Mouse (Mus musculus) cerebellum, adult 18-20 months (tissue): ENCODE measurements at regions not wholly inside any gene's neighbourhood (a gene's known extent, or its start where the extent isn't known, plus 50 kb on each side); places are given as distances from the start of the nearest gene placed in this dataset.
A peak's percentile ranks its signal among the peaks of the same experiment; 100 is the strongest.

Experiments used
- DNase-seq, 2 experiments: peaks; one replicate each; pipeline ENCODE4 v3.0.0; 2021

DNA sequence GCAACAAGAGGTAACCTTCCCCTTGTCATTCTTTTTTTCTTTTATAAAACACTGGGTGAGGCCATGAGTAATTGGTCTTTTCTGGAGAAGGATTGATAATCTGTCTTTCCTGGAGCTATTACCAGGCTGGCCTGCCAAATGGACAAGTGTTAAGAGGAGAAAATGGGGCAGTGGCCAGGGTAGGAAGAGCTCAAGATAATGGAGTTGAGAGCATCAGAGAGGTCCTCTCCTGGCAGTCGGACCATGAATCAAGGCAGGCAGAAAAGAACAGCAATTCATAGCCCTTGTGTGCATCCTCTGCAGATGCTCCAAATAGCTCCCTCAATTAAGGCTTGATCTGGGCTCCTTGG, 208.2 kb downstream of the Rpl10-ps3 start:
- no peak for DNase-seq

- DNase-seq = no peak
Observed at GRCm38 (mm10) chr9:50135939-50136635, 208.7 kb downstream of the Rpl10-ps3 start.

DNA sequence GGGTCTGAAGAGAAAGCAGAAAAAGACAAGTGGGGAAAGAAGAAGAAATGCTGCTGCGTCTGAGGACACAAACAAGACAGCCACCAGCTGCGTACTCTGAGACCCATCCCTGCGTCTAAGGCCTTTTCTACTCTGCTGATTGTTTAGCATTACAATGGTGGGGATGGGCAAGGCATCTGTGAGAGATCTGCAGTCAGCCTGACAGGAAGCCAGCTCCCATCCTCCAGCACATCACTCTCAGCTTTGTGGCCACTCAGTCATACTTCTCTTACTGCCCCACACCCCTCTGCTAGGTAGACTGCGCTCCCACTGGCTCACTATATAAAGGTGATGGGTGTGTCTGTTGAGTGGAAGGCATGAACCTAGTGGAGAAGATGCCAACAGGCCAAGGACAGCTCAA, 220.5 kb downstream of the Rpl10-ps3 start:
- no peak for DNase-seq

DNA sequence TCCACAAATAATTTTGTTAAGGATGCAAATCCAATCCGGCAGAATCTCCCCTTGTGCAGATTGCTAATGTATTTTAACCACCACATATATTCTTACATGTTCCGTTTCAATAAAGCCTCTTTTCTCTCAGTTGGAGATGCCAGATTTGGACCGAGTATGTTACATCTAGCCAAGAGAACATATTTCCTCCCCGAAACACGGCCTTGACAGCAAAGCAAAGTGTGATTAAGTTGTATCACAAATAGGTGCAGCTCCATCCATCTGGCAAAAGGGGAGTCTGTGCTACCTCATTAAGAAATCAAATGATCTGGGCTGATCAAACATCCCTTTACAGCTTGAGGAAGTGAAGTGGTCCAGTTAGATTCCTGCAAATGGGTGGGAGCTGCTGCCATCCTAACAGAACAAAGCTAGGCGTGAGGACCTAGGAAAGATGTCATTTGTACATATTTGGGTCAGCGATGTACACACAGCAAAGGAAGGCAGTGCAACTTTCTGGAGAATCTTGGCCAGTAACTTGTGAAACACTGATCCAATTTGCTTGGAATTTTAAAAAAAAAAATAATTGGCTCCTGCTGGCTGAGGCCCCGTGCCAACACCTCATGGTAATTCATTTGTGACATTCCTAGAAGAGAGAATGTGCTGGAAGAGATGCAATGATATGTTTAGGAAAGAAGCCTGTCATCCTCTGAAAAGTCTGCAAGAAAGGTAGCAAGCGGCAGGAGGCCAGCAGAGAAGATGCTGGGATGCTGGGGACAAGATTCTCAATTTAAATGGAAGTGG, 223.8 kb downstream of the Rpl10-ps3 start:
- no peak for DNase-seq

- no peak for DNase-seq
Observed at GRCm38 (mm10) chr9:50119412-50119811, 225.4 kb downstream of the Rpl10-ps3 start.

DNA sequence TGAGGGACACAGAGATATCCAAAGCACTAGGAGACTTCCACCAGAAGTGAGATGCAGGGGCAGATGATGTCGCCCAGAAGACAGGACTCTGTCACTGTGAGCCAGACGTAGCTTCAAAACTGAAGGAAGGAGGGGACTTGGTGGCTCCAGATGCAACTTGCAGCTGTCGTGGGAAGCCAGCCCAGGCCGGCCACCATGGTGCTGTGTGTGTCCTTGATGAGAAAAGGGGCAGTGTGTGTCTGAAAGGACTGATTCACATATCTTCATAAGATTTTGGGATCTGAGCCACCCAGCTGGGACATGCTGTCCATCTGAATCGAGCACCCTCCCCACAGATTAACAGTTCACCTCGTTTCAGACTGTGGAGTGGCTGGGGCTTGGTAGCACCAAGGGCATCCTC, 226.2 kb downstream of the Rpl10-ps3 start:
- no peak for DNase-seq

- DNase-seq = no peak
Observed at GRCm38 (mm10) chr9:50106551-50106950, 238.2 kb downstream of the Rpl10-ps3 start.

GRCm38 (mm10) chr9:50102766-50103165, 242.0 kb downstream of the Rpl10-ps3 start:
- DNase-seq = no peak

DNA sequence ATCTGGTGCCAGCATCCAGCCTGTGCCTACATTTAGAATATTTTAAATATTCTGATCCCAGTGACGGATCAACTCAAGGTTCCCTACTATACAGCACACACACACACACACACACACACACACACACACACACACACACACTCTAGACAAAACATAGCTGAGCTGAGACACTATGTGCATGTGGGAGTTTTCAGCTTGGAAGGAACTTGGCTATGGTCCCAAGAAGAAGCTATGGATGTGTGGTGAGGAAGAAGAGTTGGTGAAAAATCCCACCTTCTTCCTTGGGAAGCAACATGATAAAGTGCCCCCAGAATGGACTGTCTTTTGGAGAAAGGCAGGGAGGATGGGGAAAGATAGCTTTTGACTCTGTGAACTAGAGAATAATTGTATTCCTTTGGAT, 243.7 kb downstream of the Rpl10-ps3 start:
- no peak for DNase-seq

- DNase-seq = no peak
Observed at GRCm38 (mm10) chr9:50090968-50091367, 253.8 kb downstream of the Rpl10-ps3 start.

DNA sequence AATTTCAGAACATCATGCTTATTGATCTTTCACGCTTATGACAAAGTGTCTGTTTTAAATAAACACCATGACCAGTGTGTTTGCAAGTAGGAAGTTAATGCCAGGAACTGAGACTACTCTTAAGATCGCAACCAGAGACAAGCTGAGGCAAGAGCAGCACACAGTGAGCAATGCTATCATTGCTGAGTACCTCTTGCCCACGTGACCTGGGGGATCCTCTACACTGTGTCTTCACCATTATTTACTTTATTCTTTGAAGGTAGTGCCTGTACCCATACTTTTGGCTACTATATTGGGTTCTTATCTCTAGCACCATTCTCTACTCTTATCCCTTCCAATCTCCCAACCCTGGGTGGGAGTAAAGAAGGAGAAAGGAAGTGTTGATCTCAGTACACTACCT, 254.9 kb downstream of the Rpl10-ps3 start:
- DNase-seq = no peak

- DNase-seq = no peak
Observed at GRCm38 (mm10) chr9:50080205-50080604, 264.6 kb downstream of the Rpl10-ps3 start.

GRCm38 (mm10) chr9:50068576-50068975, 269.9 kb upstream of the Ncam1 start:
- DNase-seq = no peak

DNA sequence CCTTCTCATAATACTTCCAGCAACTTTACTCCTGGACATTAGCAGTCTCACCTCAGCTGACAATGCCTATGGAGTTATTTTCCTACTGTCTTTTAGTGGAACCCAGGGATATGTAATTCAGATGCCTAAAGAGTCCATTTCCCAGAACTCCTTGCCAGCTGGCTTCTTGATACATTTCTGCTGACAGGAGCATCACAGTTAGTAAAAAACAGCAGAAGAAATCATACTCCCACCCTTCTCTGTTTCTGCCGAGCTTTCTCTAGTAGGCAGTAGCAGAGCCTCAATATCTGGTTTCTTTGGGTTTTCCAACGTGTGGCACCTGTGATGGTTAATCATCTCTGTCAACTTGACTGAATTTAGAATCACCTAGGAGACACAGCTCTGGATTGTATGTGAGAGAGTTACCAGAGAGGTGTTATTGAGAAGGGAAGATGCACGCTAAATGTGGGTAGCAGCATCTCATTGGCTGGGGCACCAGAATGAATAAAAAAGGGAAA, 269.1 kb upstream of the Ncam1 start:
- DNase-seq = no peak

DNA sequence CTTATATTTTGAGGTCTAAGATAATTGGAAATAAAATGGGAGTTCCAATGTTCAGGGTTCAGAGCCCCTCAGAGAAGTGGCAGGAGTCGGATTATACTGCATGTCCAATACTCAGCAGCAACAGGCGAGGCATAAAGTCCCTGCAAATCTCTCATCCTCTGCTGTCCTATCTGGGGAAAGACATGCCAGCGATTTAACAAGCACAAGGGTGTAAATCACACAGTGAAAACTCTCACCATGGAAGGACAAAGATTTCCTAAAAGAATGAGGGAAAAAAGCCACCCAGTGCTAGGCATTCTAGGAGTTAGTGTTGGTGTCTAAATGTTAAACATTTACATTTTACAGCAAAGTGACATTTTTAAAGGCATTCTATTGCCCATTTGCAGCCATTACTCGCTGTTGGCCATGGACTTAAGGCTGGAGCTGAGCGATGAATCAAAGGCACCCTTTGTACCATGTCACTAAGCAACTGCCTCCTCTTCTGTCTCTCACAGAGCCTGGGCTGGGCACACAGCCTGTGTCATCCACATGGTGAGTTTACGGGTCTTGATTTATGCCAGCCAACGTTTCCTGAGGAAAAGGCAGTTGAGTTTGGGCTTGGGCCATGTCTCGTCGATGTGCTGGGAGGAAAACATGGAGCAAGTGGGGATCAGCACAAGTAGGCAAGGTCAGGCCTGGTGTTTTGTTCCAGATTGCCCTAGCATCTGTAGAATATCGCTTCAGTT, 265.9 kb upstream of the Ncam1 start:
- peak in 1 of 2 experiments; percentile 2 for DNase-seq

- DNase-seq = peak in 1 of 2 experiments; percentile 3
Observed at GRCm38 (mm10) chr9:50038231-50038630, 239.5 kb upstream of the Ncam1 start.

- DNase-seq = no peak
Observed at GRCm38 (mm10) chr9:50032322-50033158, 233.8 kb upstream of the Ncam1 start.

DNA sequence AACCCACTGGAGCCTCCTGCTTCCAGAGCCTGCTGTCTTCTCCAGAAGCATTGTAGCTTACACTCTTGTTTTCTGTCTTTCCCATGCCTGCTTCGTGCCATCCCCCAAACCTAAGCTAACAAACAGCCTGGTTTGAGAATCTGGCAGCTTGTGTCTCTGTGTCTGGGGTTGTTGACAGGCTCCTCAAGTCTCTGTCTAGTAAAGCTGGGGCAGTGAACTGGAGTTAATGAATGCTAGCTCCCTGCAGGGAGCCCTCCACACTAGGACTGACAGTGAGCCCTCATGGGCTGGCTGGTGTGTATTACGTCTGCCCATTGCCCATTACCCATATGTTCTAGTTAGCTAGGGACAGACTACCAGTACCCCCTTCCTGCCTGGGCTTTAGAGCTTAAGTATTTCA, 232.6 kb upstream of the Ncam1 start:
- no peak for DNase-seq

DNA sequence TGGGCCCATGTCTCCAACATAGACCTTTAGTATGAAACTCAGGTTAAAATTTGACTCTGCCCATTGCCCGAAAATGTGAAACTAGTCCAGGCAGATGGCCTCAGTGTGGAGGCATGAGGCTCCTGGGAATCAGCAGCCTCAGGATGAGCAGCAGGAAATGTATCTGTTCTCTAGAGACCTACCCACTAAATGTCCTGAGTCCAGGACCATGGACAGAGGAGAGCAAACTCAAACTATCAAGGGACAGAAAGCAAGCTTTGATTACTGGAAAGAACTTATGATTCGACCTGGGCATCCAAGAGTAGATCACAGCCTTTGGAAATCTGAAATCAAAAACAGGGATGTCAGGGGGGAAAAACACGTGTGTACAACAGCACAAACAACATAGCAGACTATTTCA, 230.3 kb upstream of the Ncam1 start:
- no peak for DNase-seq

- DNase-seq = no peak
Observed at GRCm38 (mm10) chr9:50028573-50028972, 229.8 kb upstream of the Ncam1 start.

GRCm38 (mm10) chr9:50024820-50025219, 226.1 kb upstream of the Ncam1 start:
- no peak for DNase-seq

DNA sequence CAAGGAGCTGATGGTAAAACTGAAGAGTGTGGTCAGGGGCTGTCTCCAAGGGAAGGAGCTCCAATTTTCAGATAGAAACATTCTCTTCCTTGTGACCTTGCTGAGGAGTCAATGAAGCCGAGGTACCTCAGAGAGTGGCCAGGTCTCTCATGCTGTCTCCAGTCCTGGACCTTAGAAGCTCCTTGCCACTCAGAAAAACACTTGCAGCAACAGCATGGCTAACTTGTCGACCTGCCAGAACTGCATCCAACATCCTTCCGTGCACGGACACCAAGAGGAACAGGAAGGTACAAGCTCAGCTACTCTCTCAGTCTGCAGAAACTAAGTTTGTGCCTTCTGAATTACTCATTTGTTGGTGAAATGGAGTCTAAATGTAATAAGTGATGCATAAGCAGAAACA, 214.9 kb upstream of the Ncam1 start:
- DNase-seq = peak in 1 of 2 experiments; percentile 9
